Mouse (Mus musculus) adrenal gland, postnatal 36 days (tissue): ENCODE data around the gene Arrb2. TPM values are rescaled to one million over a fixed set of nuclear protein-coding genes. Genes with fewer than 3 reads are reported as not detected.
A peak's percentile ranks its signal among the peaks of the same experiment; 100 is the strongest.
"Not testable (repeated sequence)": the region's sequence is repeated elsewhere in the genome, so short reads cannot be mapped to it uniquely, and the experiment has no call there.

Experiments
- DNase-seq, 2 experiments: peaks; one replicate each; pipeline ENCODE4 v3.0.0; 2021; ENCODE audit warnings: mixed read lengths in 1 of 2
- long read RNA-seq, 2 experiments: library from polyadenylated mRNA; stranded (forward); transcript quantifications; one replicate each; pipeline ENCODE4 v2.0.0; 2021; ENCODE audit warnings: borderline sequencing depth in 2 of 2
- total RNA-seq, 2 experiments: library from RNA; stranded (reverse); gene quantifications; 2 replicates each; pipeline ENCODE4 v1.2.3; 2021

Arrb2 gene
- 10 to 100 TPM; 18.5 to 26.6 TPM for total RNA-seq
- long read RNA-seq, experiment 1, partial matches to known transcripts, result 3 of 8 reads
- long read RNA-seq, experiment 1, other reads (novel, unspliced or antisense), result 3 of 8 reads
- long read RNA-seq, experiment 2, partial matches to known transcripts, result 0 of 2 reads
- long read RNA-seq, experiment 2, other reads (novel, unspliced or antisense), result 1 of 2 reads

- peak; percentile 100 for DNase-seq
Measured at GRCm38 (mm10) chr11:70432048-70432894, at the start of gene Arrb2. Arrb2 (plus strand) TSS chr11:70432635.

- peak; percentile 44 to 53 for DNase-seq
Measured at GRCm38 (mm10) chr11:70384136-70384535, 48.3 kb upstream of the Arrb2 start.

DNA sequence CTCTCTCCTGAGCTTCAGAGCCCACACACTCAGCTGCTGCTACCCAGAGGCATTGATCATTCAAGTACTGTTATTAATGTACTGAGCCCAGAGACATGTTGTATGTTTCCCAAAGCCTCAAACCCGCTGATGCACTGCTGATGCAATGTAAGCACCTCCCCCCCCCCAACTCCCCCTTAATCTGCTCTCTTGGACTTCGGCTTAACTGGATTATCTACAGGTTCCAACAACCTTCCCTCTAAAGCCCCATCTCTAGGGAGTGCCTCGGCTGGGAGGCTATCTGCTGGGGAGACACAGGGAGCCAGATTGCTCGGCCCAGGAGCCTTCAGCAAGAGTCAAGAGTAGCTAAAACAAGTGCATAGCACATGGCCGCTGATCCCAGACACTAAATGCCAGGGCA, 45.0 kb upstream of the Arrb2 start:
- DNase-seq, result no peak

DNA sequence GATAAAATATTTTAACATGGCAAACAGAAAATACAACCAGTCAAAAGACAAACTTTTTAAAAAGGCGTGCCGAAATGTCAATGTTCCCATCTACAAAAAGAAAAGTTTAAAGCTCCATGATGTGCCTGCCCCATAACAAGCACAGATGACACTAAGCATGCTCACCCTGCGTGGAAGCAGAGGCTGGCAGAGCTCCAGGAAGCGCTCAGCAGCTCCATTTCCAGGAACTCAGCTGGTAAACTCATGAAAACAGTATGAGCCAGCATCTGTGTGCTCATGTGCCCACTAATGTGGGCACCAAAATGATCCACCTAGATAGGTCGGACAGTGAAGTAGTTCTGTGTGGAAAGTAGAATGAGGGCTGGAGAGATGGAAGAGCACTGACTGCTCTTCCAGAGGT, 43.0 kb upstream of the Arrb2 start:
- peak in 1 of 2 experiments; percentile 30 for DNase-seq

DNA sequence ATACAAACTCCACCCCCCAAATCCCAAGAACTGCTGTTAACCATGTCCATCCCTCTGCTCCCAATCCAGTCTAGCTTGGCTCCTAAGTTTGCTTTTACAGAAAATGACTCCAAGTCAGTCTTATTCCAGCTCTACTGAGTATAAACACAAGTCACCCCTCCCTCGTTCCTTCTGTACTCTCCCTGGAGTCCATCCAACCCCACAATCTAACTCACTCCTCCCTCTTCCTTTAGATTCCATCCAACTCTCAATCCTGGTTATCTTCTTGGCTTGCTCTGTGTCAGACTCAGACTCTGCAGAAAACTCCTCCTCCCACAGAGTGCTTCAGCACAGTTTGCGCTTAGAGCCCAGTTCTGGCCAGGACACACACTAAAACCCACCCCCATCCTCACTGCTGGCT, 28.8 kb upstream of the Arrb2 start:
- no peak for DNase-seq

- peak; percentile 88 to 89 for DNase-seq
Measured at GRCm38 (mm10) chr11:70409594-70410296, 22.7 kb upstream of the Arrb2 start, which contains the start of gene Pelp1. Pelp1 (minus strand) TSS chr11:70410031.

GRCm38 (mm10) chr11:70410297-70410643, 22.2 kb upstream of the Arrb2 start:
- no peak for DNase-seq

- DNase-seq, result no peak
Measured at GRCm38 (mm10) chr11:70412591-70412990, 19.8 kb upstream of the Arrb2 start.

DNA sequence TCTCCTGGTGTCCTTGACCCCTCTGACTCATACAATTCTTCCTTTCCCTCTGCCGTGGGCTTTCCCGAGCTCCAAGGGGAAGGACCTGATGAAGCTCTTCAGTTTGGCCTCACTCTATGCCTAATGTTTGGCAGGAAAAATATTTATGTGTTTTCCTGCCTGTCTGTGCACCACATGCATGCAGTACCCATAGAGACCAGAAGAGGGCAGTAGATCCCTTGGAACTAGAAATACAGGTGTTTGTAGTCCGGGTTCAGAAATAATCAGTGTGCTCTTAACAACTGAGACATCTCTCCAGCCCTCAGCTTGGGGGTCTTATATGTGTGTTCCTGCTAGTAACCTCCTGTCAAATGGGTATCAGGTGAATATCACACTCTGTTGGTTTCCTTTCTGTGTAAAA, 18.5 kb upstream of the Arrb2 start:
- peak; percentile 71 to 79 for DNase-seq

DNA sequence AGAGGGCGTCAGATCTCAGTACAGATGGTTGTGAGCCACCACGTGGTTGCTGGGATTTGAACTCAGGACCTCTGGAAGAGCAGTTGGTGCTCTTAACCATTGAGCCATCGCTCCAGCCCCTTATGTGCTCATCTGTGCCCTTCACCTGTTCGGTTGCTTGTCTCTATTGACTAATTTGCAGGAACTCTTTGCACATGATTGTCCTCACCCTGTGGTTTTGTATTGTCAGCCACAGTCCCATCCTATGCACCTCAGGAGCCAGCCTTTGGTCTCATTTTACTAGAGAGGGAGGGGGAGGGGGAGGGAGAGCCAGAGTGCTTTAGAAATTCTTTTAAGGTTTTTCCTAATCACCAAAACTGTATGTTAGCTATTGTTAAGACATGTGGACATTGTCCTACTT, 14.2 kb upstream of the Arrb2 start:
- DNase-seq, result no peak

GRCm38 (mm10) chr11:70419486-70419885, 12.9 kb upstream of the Arrb2 start:
- no peak for DNase-seq

GRCm38 (mm10) chr11:70426598-70426997, 5.8 kb upstream of the Arrb2 start:
- not testable (repeated sequence) for DNase-seq

DNA sequence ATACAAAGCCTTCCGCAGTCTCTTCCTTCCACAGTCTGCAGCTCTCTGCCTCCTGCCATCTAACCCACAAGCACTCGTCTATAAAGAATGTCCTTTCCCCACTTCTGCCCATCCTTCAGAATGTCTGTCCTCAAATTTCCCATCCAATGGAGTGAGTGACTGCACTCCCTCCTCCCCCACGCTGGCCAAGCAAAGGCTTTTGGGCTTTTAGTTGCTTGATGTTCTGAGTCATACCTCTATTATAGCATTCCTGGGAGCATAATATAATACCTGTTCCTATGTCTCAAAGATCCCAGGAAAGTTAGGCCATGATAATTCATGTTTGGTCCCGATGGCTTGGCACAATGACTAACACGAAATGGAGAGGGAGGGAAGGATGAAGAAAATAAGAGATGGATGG, 861 bp upstream of the Arrb2 start:
- DNase-seq, result no peak

GRCm38 (mm10) chr11:70432895-70433568, 597 bp downstream of the Arrb2 start:
- peak in 1 of 2 experiments; percentile 49 for DNase-seq

DNA sequence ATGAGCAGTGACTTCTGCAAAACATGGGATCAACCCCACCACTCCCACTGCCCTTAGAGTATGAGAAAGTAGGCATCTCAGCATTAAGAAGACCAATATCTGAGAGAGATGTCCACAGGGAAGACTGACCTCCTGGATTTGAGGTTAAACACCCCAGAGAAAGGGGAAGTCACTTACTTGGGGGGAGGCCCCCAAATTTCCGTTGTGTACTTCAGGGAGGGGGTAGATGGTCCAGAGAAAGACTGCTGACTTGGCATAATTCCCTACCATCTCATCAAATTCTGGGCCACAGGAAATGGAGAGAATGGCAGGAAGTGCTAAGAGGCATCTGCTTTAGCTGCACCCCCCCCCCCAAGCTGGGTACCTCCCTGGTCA, 1.1 kb downstream of the Arrb2 start:
- DNase-seq, result no peak

- no peak for DNase-seq
Measured at GRCm38 (mm10) chr11:70433951-70434350, 1.5 kb downstream of the Arrb2 start.

DNA sequence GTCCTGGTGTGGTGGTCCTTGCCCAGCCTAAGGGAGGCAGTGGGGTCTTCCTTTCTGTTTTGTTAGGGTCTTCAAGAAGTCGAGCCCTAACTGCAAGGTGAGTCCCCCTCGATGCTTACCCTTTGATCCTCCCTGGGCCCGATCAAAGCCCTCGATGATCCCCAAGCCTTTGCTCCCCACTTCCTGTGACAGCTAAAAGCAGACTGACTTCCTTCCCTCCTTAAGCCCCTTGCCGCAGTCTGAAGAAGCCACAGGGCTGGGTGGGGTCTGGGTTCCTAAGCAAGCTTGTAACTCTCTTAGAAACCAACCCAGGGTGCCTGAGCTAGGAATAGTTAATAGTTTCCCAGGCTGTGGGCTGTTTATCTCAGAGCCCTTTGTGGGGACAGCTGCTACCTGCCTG, 3.0 kb downstream of the Arrb2 start:
- DNase-seq, result no peak

DNA sequence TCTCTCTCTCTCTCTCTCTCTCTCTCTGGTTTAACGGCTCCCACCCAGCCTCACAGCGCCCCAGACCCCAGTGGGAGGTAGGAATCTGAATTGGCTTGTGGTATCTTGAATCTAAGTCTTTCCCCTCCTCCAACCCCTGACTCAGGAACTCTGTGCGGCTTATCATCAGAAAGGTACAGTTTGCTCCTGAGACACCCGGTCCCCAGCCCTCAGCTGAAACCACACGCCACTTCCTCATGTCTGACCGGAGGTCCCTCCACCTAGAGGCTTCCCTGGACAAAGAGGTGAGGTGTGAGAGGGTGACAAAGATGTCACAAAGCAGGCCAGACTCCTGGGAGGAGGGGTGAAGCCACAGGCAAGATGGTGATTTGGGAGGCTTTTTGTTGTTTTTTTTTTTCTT, 5.0 kb downstream of the Arrb2 start:
- no peak for DNase-seq

- peak; percentile 29 to 46 for DNase-seq
Measured at GRCm38 (mm10) chr11:70438728-70439374, 6.4 kb downstream of the Arrb2 start.

- DNase-seq, result no peak
Measured at GRCm38 (mm10) chr11:70440637-70441036, 8.2 kb downstream of the Arrb2 start.

- no peak for DNase-seq
Measured at GRCm38 (mm10) chr11:70441882-70442281, 9.4 kb downstream of the Arrb2 start.

GRCm38 (mm10) chr11:70443964-70444363, 11.5 kb downstream of the Arrb2 start:
- DNase-seq, result no peak
